Comparison of ENCODE assay signal across 1 mouse cellular context in the genomic region with DNA sequence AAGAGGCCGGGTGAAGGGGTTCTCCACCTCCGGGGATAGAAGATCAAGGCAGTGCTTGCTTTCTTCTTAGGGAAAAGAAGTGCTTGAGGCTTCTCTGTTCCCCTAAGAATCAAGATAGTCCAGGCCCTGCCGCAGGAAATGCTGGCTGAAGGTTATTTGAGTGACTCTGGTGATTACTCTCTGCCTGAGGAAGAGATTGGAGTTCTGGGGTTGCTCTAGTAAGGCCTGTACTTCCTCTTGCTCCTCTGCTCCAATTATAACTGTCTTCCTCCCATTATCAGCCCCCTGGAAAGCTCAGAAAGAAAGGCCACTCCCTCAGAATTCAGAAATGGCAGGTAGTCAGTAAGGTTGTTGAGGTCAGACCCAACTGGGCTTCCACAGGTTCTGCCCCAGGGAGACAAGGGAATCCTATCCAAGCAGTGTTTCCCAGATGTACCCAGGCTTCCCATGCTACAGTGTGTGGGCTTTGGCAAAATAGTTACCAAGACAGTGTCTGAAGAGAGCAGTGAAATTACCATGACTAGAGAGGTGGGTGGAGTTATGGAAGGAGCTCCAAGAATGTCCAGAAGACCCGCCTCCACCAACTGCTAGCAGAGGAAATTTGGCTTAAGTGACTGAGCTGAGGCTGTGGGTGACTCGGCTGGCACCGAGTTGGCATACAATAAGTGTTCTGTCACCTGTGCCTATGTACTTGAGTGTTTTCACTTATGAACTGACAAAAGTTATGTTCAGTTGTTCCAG.
TF ChIP-seq lines count a peak whose summit lies in the region.

No protein-coding gene starts in this region.

TF ChIP-seq in MEL, 35 proteins besides CTCF, POLR2A, EP300 and RAD21 (continued from another document):
- TF ChIP-seq ELF1 (IDR thresholded peaks at IDR 0.05; ENCODE audit: low read depth, low read length) = no peak
